Mouse (Mus musculus) frontal cortex, adult 2 months (tissue): ENCODE measurements around the gene Ascc1. TPM values are rescaled to one million over a fixed set of nuclear protein-coding genes. Genes with fewer than 3 reads are reported as not detected.

Source experiments
- DNase-seq, 2 experiments: peaks; one replicate each; pipeline ENCODE4 v3.0.0; 2022; ENCODE audit warnings: low spot score in 1 of 2; ENCODE audit errors: extremely low spot score in 1 of 2
- polyA plus RNA-seq: library from polyadenylated mRNA; depleted of rRNA; stranded (reverse); fragments of >200 nt; gene quantifications from 2 replicates; pipeline ENCODE4 v1.2.3, GENCODE M21; 2012; rRNA removed

Ascc1 gene
- 26.5 and 27.2 TPM in 2 replicates for polyA plus RNA-seq

DNA sequence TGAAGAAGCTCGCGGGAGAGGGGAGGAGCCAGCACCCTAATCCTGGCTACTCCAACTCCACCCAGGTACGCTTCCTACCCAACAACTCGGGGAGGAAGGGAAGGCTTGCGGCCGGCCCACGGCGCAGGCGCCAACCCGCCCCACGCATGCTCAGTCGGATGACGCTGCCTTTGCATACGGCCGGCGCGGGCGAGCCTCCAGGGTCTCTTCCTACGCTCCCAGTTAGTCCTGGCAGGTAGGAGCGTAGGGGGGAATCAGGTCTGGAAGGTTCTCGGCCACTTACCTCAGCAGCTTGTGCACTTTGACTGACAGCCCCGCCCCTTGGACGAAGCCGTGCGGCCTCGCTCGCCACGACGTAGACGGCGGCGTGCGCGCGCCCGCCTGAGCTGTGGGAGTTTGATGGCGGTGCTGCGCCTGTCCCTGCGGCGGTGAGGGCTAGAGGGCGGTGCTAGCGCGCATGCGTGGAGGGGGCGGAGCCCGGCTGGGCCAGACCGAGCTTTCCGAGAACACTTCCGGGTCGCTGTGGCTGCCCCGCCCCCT lies at the start of gene Ascc1, which contains the start of gene Anapc16:
Gene Ascc1, plus strand, starts transcription at position 133 of the 540 bp plus-strand sequence.
Gene Anapc16, minus strand, starts transcription at position 463 of the 540 bp plus-strand sequence.
- peak; percentile 90 to 96 for DNase-seq

DNA sequence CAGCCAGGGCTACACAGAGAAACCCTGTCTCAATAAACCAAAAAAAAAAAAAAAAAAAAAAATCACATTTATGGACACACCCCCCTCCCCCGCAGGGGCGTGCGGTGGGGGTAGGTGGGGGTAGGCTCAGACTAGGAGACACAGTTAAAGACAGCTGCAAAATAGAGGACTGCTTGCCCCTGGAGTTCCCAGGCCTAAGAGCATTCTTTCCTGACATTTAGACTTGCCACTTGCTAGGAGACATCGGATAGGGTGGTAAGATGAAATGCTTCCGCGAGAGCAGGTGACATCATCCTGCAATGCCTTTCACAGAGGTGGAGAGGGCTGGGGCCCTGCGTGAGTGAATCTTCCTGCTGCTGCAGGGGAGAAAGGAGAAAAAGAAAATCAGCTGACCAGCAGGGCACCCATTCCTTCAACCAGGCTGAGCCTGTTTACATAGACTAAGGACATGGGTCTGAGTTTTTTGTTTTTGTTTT lies 49.0 kb upstream of the Ascc1 start:
- no peak for DNase-seq

DNA sequence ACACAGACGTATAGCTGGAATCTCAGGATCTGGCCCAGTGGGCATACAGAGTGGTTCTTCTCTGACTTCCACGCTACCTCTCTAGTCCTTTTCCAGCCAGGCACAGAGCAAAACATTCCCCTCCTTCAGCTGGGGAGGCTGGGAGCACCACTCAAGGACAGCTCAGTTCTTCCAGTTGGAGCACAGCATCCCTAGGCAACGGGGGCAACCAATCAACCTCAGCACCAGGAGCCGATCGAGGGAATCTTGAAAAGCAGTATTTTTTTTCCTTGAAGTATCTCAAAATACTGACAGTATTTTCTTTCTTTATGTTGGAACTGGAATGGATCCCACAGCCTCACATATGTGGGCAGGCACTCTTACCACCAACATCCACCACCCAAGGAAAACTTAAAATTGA lies 45.9 kb upstream of the Ascc1 start:
- DNase-seq = peak in 1 of 2 experiments; percentile 58

DNA sequence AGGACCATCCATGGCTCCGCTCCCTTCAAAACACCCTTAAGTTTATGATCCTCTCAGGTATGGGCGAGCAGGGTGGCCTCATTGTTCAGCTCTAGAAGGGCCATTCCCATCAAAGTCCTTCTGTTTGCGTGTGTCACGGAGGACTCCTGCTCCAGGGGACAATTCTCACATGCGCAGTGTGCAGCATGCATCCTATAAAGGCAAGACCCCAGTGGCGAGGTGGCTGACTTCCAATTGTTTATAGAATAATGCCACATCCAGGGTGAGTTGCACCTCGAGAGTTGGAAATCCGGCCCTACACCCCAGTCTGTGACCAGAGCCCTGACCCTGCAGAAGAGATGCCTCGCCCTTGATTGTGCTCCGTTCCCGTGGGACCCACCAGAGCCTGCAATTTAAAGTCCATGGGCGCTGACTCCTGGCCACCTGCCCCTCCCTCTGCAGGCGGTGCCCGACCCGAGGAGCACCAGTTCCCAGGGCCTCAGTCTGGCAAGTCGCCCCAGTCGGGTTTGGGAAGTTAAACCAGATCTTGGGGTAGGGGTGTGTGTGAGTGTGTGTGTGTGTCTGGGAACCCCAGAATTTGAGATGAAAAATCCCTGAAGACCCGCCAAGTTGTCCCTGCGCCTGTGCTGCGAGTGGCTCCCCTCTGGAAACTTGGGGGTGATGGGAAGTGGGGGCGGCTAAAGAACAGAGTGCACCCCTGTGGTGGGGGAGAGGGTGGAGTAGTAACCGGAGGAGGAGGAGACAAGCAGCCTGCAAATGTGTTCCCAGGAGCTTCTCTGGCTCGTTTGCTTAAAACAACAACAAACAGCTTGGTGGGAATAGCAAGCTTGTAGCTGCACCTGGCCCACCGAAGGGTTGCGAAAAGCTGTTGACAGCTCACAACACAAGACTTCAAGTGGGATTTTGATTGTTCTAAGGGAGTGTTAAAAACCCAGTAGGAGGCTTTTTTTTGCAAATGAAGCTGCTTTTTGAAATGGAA lies 45.1 kb upstream of the Ascc1 start:
- DNase-seq = peak in 1 of 2 experiments; percentile 55

DNA sequence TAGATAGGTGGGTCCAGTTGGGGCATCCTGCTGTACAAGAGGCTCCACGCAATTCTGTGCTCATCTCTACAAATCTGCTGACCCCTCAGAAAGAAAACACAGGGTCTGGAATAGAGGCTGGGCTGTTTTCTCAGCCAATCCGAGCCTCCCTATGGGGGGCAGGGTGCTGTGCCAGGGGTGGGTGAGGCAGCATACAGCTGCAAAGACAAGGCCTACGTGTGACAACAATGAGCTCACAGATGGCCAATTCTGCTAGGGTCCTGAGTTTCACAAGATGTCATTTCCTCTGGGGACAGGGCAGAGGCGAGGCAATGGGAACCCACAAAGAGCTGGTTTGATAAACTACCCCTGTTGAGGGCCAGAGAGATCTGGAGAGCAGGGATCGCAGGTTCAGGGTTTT lies 44.1 kb upstream of the Ascc1 start:
- DNase-seq = no peak

DNA sequence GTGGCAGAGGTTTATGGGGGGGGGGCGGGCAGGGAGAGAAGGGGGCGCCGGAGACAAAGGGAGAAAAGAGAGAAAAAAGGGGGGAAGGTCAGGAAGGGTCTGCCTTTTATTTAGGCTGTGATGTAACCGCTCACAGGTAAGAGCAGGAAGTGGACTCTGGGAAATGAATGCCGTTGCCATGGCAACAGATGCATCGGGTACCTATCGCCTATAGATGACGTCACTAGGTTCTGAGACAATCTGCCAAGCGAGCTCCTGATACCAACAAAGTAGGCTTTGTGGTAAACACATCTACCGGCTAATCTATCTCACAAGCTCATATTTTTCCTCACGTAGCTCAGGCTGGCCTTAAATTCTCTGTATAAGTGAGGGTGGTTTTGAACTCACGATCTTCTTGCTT lies 43.1 kb upstream of the Ascc1 start:
- no peak for DNase-seq

DNA sequence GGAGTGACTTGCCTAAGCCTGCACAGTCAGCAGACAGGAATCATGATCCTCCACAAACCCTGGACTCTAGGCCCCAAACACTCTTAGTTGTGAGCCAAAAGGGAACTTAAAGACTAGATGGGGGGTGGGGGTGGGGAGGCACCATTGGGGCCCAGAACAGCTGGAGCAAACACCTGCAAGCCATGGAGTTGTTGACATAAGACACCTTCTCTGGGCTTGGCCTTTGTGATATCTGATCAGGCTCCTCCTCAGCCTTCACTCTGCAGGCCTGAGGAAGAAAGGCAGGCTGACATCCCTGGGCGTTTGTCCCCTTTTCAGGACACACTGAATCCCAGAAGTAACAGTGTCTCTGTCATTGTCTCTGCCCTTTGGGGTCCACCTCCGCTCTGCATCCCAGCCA lies 39.0 kb upstream of the Ascc1 start:
- DNase-seq = no peak

DNA sequence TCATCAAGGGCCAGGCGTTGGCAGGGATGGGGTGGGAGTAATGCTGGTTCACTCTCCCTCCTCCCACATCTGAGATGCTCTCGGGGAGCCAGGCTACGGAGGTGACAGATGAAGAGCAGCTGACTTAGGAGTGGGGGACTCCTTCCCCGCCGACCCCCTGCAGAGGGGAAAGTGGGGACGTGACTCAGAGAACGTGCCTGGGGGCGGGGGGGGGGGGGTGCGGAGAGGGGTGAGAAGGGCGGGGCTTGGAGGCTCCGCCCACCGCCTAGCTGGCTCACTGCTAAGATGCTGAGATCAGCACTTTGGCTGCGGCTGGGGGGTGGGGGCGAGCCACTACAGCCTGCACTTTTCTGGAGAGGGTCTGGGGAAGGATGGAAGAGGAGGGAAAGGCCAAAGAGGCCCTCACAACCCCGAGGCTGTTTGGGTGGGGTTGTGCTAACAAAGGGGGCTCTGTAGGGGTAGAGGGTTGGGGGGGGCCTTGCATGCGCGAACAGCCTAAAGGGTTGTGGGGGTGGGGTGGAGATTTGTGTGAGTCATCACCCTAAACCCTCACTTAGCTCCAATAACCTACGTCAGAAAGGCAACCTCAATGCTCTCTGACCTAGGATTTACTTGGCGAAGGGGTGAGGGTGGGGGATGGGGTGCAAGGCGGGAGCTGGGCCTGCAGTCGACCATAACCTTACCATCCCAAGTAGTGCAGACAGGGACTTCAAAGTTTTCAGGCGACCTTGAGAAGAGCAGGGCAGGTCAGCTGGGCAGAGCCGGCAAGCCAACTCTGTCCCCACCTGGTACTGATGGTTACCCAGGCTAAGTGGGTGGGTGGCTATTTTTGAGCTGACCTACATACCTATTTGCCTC lies 37.9 kb upstream of the Ascc1 start:
- DNase-seq = no peak

DNA sequence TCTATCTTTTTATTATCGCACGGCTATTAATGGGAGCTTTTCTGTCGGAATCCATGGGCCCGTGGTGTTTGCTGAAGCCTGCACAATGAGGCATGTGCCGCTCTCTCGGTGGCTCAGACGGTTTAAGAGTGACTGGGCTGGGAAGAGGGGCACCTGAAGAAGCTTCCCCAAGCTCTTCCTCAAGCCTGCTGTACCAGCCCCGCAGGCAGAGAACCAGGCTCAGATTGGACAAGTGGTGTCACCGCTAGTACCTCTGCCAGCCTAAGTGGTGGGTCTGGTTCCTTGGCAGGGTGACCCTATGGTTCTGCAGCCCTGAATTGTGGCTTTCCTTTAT lies 37.3 kb upstream of the Ascc1 start:
- no peak for DNase-seq

DNA sequence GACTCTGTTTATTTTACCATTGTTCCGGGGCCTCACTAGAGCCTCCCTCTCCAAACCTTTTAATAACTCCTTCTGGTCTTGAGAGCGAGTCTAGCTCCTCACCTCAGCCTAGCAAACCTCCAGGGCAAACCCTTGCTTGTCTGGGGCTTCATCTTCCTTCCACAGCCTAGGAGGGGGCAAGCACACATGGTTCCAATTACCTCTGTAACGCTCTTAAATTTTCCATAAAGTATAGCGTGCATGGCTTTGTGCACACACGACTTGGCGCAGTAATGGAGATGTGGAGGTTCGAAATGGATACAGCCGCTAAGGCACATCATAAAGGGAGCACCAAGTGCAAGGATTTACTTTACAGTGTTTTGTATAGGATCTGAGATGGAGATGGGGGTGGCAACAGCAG lies 36.8 kb upstream of the Ascc1 start:
- no peak for DNase-seq

DNA sequence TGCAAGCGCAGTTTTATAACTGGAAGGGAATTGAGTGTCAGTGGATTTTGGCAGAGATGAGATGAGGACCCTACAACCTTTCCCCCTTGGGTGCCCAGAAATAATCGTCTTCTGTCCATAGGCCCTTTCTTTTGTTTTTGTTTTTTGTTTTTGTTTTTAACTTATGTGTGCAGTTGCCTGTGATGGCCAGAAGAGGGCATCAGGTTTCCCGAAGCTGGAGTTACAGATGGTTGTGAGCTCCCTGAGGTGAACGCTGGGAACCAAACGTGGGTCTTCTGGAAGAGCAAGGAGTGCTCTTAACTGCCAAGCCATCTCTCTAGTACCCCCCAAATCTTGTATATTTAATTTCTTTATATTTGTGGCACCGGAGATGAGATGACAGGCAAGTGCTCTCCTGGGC lies 35.9 kb upstream of the Ascc1 start:
- DNase-seq = no peak

DNA sequence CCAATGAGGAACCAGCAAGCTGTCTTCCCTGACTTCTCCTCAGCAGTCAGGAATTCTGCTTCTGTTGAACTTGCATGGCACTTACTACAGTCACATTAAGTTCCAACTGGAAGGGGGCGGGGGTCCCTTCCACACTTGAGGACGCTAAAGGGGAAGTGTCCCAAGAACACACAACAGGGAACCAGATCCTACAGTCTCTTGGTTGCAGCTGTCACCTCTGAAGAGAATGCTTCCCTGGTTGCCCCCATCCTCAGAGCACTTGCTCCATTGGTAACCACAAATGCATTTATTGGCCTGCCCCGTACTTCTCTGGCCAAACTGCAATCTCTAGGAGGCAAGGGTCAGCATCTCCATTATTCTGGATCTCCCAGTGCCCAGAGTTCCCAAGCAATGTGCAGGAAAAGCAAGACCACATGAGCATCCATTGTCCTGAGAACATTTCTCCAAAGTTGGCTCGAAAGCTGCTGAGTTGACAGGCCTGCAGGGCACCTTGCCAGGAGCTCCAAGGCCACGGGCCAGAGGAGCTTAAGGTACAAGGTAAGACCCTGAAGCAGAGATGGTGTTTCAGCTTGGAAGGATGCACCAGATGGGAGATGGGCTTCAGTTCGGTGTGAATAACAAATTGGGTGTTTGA lies 35.2 kb upstream of the Ascc1 start:
- DNase-seq = no peak

DNA sequence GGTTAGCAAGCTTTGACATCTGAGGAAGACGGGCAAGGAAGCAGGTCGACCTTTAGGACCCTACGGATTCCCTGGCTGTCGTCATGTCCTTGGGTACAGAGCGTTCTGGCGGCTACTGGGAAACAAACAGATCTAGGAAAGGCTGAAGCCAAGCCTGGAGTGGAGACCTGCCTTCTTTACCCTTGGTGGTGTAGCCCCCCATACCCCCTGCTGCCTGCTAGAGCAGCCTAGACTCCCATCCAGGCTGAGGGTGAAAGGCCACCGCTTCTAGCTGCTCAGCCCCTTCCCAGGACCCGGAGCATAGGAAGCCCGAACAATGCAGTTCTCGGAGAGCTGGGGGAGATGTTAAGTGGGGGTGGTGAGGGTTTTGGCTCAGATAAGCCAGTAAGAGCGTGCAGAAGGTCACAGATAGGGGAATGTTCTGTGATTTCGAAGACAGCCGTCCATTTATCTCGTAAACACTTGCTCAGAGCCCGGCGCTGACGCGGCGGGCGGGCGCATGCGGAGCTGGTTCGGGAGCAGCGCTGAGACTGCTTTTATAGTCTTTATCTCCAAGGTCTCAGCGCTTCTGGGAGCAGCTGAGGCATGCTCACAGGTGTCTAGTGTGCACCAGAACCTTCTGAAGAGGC lies 32.7 kb upstream of the Ascc1 start:
- DNase-seq = peak in 1 of 2 experiments; percentile 74

DNA sequence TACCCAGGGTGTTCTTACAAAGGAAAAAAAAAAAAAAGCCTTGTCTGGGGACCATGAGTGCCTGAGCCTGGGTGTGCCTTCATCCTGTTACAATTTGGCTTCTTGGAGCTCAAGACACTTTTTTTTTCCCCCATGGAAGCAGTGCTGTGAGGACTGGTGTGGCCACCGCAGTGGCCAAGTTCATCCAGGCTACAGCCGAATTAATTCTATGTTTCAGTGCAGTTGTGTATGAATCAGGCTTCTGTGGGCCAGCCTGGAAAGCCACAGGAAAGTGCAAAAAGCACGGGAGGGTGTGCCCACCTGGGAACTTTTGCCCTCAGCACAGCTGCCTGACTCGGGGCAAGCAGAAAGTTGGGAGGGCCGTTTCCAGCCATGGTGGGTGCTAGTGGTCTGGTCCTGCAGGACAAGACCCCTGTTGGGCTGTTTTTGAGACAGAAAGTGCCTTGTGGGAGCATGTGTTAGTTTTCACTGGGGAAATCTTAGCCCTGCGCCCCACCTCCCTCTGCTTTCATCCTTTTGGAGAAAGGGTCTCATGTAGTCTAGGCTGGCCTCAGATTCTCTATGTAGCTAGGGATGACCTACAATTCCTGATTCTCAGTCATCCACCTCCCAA lies 32.0 kb upstream of the Ascc1 start:
- DNase-seq = no peak

DNA sequence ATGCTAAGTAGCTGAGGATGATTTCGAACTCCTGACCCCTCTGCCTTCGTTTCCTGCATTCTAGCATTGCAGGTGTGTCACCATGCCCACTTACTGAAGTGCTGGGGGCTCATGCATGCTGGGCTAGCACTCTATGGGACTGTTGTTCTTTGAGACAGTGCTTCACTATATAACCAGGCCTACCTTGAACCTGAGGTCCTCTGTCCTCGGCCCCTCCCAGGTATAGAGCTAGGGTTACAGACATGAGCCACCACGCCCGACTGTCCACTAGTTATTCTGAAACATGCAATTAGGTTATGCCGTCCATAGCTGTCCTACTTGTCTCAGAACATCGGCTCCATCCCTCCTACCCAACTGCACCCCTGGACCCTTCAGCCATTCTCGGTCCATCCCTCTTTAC lies 30.8 kb upstream of the Ascc1 start:
- DNase-seq = no peak

DNA sequence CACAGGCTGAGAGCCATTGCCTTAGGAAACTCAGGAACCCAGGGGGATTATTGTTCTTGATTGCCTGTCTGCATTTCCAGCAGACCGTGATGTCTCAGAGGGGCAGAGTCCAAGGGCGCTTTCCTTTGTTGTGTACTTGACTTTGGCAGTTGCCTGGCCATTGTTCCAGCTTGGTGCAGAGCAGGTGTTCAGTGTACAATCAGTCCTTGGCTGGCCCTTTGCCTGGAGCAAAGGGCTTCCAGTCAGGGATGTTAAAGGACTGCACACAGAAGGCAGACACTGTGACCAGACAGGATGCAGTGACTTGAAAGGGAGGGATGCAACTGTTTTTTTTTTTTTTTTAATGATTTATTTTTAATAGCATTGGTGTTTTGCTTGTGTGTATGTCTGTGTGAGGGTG lies 30.1 kb upstream of the Ascc1 start:
- DNase-seq = no peak

DNA sequence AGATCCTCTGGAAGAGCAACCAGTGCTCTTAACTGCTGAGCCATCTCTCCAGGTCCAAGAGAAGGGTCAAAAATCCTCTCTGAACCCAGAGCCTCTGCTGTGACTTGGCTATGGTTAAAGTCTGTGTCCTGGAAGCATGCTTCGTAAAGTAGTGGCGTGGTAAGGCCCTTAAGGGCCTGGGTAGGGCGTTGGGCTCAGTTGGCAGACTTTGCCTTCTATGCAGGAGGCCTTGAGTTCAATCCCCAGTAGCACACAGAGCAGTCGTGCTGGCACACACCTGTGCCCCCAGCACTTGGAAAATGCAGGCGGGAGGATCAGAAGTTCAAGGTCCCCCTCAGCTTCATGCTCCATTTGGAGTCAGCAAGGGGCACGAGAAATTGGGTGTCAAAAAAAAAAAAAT lies 29.6 kb upstream of the Ascc1 start:
- no peak for DNase-seq

DNA sequence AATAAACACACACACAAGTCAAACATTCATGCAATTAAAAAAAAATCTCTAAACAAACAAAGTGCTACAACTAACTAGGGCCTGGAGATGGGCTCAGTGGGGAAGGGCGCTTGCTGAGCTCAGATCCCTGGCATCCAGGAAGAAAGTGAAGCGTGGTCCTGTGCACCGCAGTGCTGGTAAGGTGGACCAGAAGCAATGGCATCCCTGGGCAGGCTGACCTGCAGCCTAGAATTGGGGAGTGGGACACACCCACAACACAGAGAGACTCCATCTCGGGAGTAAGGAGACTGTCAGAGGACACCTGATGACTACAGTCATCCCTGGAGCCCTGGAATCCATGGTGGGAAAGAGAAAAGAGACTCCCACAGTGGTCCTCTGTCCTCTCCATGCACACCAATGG lies 29.2 kb upstream of the Ascc1 start:
- DNase-seq = no peak

DNA sequence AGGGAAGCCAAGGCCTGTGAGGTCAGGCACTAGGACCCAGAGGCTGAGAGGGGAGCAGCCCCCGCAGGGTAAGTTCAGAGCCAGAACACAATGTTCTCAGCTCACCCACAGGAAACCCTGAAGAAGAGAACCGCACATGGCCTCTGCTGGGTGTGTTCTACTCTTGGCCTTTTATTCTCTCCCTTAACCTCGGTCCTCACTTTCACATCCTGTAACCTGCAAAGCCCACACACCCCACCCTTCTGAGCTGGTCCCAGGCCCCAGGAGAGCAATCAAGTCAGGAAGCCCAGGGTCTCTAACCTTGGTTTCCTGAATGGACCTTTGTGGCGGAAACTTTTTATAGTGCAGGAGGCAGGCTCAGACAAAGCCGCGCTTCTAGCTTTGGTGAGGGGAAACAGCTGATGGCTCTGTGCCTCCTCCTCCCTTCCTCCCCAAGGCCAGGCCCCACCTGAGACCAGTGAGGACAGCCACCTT lies 28.4 kb upstream of the Ascc1 start:
- DNase-seq = peak in 1 of 2 experiments; percentile 56

DNA sequence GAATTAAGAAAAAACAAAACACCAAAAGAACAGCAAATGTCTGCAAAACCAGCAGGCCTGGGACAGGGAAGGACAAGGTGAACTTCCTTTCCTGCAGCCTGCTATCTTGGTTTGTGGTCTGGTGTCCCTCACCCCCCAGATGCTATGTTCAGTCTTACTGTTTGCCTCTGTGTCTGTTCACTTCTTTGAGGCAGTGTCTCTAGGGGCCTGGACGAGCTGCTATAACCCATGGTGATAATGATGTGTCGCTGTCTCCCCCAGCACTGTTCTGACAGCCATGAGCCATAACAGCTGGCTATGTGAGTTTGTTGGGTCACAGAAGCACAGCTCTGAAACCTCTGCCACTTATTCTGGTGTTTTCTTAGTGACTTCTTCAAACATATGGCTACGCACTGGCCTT lies 27.8 kb upstream of the Ascc1 start:
- DNase-seq = no peak
